Mouse (Mus musculus) E14TG2a.4 (cell line): ENCODE measurements around the gene Srpk1.

Experiments
- CTCF ChIP-seq: conservative IDR thresholded peaks from 2 replicates; pipeline ENCODE4 v1.5.1; 2014; ENCODE audit warnings: low read length
- NANOG ChIP-seq: IDR thresholded peaks from 2 replicates; pipeline ENCODE4 v1.6.1; 2014; ENCODE audit warnings: borderline replicate concordance, low read length, mixed read lengths
- POU5F1 ChIP-seq: IDR thresholded peaks from 2 replicates; pipeline ENCODE4 v1.6.1; 2014; ENCODE audit warnings: low read length, borderline replicate concordance

GRCm38 (mm10) chr17:28593965-28594364 lies 28.5 kb downstream of the Srpk1 start:
- TF ChIP-seq CTCF (no peak), NANOG (no peak), POU5F1 (no peak)
